Mouse (Mus musculus): ENCODE measurements around the gene Add1.

DNA sequence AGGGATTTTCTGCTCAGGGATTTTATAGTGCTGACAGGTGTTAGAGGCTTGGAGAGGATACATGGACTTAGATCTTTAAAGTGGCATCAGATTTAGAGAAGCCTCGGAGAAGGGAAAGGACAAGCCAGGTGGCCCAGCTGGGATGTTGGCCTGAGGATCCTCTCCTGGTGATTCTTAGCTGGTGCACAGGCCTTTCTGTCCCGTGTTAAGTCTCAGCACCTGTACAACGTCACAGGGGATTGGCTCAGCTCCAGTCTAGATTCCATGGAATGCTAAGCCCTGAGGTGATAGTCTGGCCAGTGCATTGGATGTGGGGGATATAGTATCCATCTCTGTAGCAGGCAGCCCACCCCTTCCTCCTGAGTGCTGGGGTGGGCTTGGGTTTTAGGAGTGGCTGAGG, 34.8 kb downstream of the Add1 start:
- TF ChIP-seq CTCF (IDR thresholded peaks at IDR 0.05; ENCODE audit: control insufficient read depth, insufficient read depth, low read length) (no peak), POLR2A (IDR thresholded peaks at IDR 0.05; ENCODE audit: borderline replicate concordance, control insufficient read depth, low read depth, low read length) (no peak)
